Mouse (Mus musculus) erythroid progenitor cell, adult 5-6 weeks (primary cell): Measurements from ENCODE around the gene Mettl16. TPM values are rescaled to one million over a fixed set of nuclear protein-coding genes. Genes with fewer than 3 reads are reported as not detected.

Source experiments
- total RNA-seq, 2 experiments: library from RNA; stranded (forward) in 1 of 2; stranded (reverse) in 1 of 2; fragments of 150-400 nt in 1 of 2; fragments of 186-747, 209-891 nt in 1 of 2; gene quantifications; 2 replicates each; pipeline versions ENCODE4 v1.2.3 to v1.2.4; 2015 to 2017; ENCODE audit warnings: low replicate concordance in 2 of 2

Mettl16 gene
- total RNA-seq, 2 experiments from 2014 or later = 5.0 to 5.4 TPM

Other genes with a start within 250 kb of the Mettl16 start
- gene Rap1gap2, start 159.9 kb upstream of the Mettl16 start, total RNA-seq (2015; ENCODE audit: low replicate concordance) = 1.3 and 3.6 TPM in 2 replicates
- gene Rap1gap2, start 159.9 kb upstream of the Mettl16 start, total RNA-seq (2017; ENCODE audit: low replicate concordance) = 1.2 and 3.0 TPM in 2 replicates
- 11.9 and 21.0 TPM in 2 replicates for gene Ccdc92b, start 151.2 kb upstream of the Mettl16 start, total RNA-seq (2015; ENCODE audit: low replicate concordance)
- 9.5 and 14.0 TPM in 2 replicates for gene Ccdc92b, start 151.2 kb upstream of the Mettl16 start, total RNA-seq (2017; ENCODE audit: low replicate concordance)
- 4.7 and 5.4 TPM in 2 replicates for gene Cluh, start 121.3 kb upstream of the Mettl16 start, total RNA-seq (2015; ENCODE audit: low replicate concordance)
- 5.3 and 5.6 TPM in 2 replicates for gene Cluh, start 121.3 kb upstream of the Mettl16 start, total RNA-seq (2017; ENCODE audit: low replicate concordance)
- gene Pafah1b1, start 46.2 kb upstream of the Mettl16 start, total RNA-seq (2015; ENCODE audit: low replicate concordance) = 71.7 and 86.5 TPM in 2 replicates
- gene Pafah1b1, start 46.2 kb upstream of the Mettl16 start, total RNA-seq (2017; ENCODE audit: low replicate concordance) = 70.0 and 99.2 TPM in 2 replicates
- gene Mnt, start 60.1 kb downstream of the Mettl16 start, total RNA-seq (2015; ENCODE audit: low replicate concordance) = 3.8 and 5.4 TPM in 2 replicates
- gene Mnt, start 60.1 kb downstream of the Mettl16 start, total RNA-seq (2017; ENCODE audit: low replicate concordance) = 1.4 and 3.5 TPM in 2 replicates
- 0.84 and 1.1 TPM in 2 replicates for gene Sgsm2, start 126.2 kb downstream of the Mettl16 start, total RNA-seq (2015; ENCODE audit: low replicate concordance)
- 0.13 and 0.76 TPM in 2 replicates for gene Sgsm2, start 126.2 kb downstream of the Mettl16 start, total RNA-seq (2017; ENCODE audit: low replicate concordance)
- gene Tsr1, start 127.2 kb downstream of the Mettl16 start, total RNA-seq (2015; ENCODE audit: low replicate concordance) = 4.7 and 11.7 TPM in 2 replicates
- gene Tsr1, start 127.2 kb downstream of the Mettl16 start, total RNA-seq (2017; ENCODE audit: low replicate concordance) = 8.1 and 11.7 TPM in 2 replicates
- gene Smg6, start 155.0 kb downstream of the Mettl16 start, total RNA-seq (2015; ENCODE audit: low replicate concordance) = 49.9 and 53.7 TPM in 2 replicates
- 91.4 and 96.3 TPM in 2 replicates for gene Smg6, start 155.0 kb downstream of the Mettl16 start, total RNA-seq (2017; ENCODE audit: low replicate concordance)
- 7.9 and 18.0 TPM in 2 replicates for gene Srr, start 155.1 kb downstream of the Mettl16 start, total RNA-seq (2015; ENCODE audit: low replicate concordance)
- 4.7 and 6.4 TPM in 2 replicates for gene Srr, start 155.1 kb downstream of the Mettl16 start, total RNA-seq (2017; ENCODE audit: low replicate concordance)